Mouse (Mus musculus) C2C12 (cell line): ENCODE measurements at regions not wholly inside any gene's neighbourhood (a gene's known extent, or its start where the extent isn't known, plus 50 kb on each side); places are given as distances from the start of the nearest gene placed in this dataset.

Experiments used
- CEBPB ChIP-seq: IDR thresholded peaks from one replicate; pipeline ENCODE4 v1.6.1; 2011; ENCODE audit warnings: low read depth, mild to moderate bottlenecking, control low read depth, moderate library complexity
- CTCF ChIP-seq: IDR thresholded peaks from one replicate; pipeline ENCODE4 v1.5.1; 2011; ENCODE audit not compliant: control insufficient read depth, insufficient read depth, insufficient read length
- FOSL1 ChIP-seq: IDR thresholded peaks from one replicate; pipeline ENCODE4 v1.8.0; 2011; ENCODE audit warnings: mild to moderate bottlenecking, low read length; ENCODE audit not compliant: poor library complexity, insufficient read depth, severe bottlenecking
- MAX ChIP-seq: IDR thresholded peaks from one replicate; pipeline ENCODE4 v1.6.1; 2011; ENCODE audit warnings: mild to moderate bottlenecking, control low read depth
- MYOD1 ChIP-seq: IDR thresholded peaks from one replicate; pipeline ENCODE4 v1.6.1; 2011; ENCODE audit warnings: low read depth; ENCODE audit not compliant: control insufficient read depth, insufficient read length
- MYOG ChIP-seq: IDR thresholded peaks from one replicate; pipeline ENCODE4 v1.6.1; 2011; ENCODE audit not compliant: control insufficient read depth, insufficient read length; ENCODE audit errors: extremely low read depth
- USF1 ChIP-seq: IDR thresholded peaks from one replicate; pipeline ENCODE4 v1.6.1; 2011; ENCODE audit warnings: low read depth, mild to moderate bottlenecking, control low read depth, moderate library complexity

- TF ChIP-seq MAX (no peak), CTCF (no peak), USF1 (no peak), FOSL1 (no peak), MYOG (no peak), CEBPB (no peak), MYOD1 (no peak)
Measured at GRCm38 (mm10) chr2:100977202-100977601, 647.3 kb upstream of the Rag2 start.
